Mouse (Mus musculus): ENCODE measurements around the gene Tmc4.

The Tmc4 gene

GRCm38 (mm10) chr7:3694076-3694948, 17.0 kb upstream of the Tmc4 start:
- Histone ChIP-seq H3K27me3 (ENCODE audit: insufficient read depth, low read length) (peaks cover 13% of the 10 kb centered on the region), H3K9me3 (ENCODE audit: low read length) (no peaks in the 10 kb centered on the region), H3K4me1 (replicated peaks; ENCODE audit: low read depth, low read length) (peaks cover 27% of the 10 kb centered on the region), H3K36me3 (ENCODE audit: insufficient read depth, low read length) (peaks cover 56% of the 10 kb centered on the region), H3K4me3 (replicated peaks; ENCODE audit: low read length) (peak overlapping the region; percentile 92)
- TF ChIP-seq CTCF (conservative IDR thresholded peaks at IDR 0.05; ENCODE audit: low read length): no peak
- no peak for TF ChIP-seq POU5F1 (IDR thresholded peaks at IDR 0.05; ENCODE audit: borderline replicate concordance, low read length)
- TF ChIP-seq NANOG (IDR thresholded peaks at IDR 0.05; ENCODE audit: borderline replicate concordance, low read length): no peak

DNA sequence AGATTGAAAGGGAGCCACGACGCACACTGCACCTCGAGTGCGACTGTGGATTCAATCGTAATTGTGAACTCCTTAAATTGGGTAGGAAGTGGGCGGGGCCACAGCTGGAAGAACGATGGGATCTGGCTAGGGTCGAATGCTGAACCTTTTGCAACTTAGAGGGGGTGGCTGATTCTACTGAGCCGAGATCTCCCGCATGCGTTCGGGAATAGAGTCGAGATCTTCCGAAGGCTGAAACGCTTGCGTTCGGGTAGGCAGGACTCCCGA, 16.4 kb upstream of the Tmc4 start:
- TF ChIP-seq POU5F1 (IDR thresholded peaks at IDR 0.05; ENCODE audit: borderline replicate concordance, low read length): no peak
- TF ChIP-seq NANOG (IDR thresholded peaks at IDR 0.05; ENCODE audit: borderline replicate concordance, low read length): no peak
- TF ChIP-seq CTCF (conservative IDR thresholded peaks at IDR 0.05; ENCODE audit: low read length): no peak
- Histone ChIP-seq H3K4me3 (replicated peaks; ENCODE audit: low read length) (peak overlapping the region; percentile 92), H3K27me3 (ENCODE audit: insufficient read depth, low read length) (peaks cover 13% of the 10 kb centered on the region), H3K9me3 (ENCODE audit: low read length) (no peaks in the 10 kb centered on the region), H3K4me1 (replicated peaks; ENCODE audit: low read depth, low read length) (peaks cover 27% of the 10 kb centered on the region), H3K36me3 (ENCODE audit: insufficient read depth, low read length) (peaks cover 51% of the 10 kb centered on the region)

GRCm38 (mm10) chr7:3692987-3693808, 15.8 kb upstream of the Tmc4 start, which contains the start of gene Mboat7:
TSS of gene Mboat7 (minus strand) at chr7:3693523.
- Histone ChIP-seq H3K36me3 (ENCODE audit: insufficient read depth, low read length) (peaks cover 50% of the 10 kb centered on the region), H3K4me3 (replicated peaks; ENCODE audit: low read length) (peak within 1 kb of the TSS; percentile 92), H3K9me3 (ENCODE audit: low read length) (no peaks in the 10 kb centered on the region), H3K27me3 (ENCODE audit: insufficient read depth, low read length) (peaks cover 13% of the 10 kb centered on the region), H3K4me1 (replicated peaks; ENCODE audit: low read depth, low read length) (peaks cover 27% of the 10 kb centered on the region)
- TF ChIP-seq NANOG (IDR thresholded peaks at IDR 0.05; ENCODE audit: borderline replicate concordance, low read length): no peak
- no peak for TF ChIP-seq CTCF (conservative IDR thresholded peaks at IDR 0.05; ENCODE audit: low read length)
- TF ChIP-seq POU5F1 (IDR thresholded peaks at IDR 0.05; ENCODE audit: borderline replicate concordance, low read length): no peak

DNA sequence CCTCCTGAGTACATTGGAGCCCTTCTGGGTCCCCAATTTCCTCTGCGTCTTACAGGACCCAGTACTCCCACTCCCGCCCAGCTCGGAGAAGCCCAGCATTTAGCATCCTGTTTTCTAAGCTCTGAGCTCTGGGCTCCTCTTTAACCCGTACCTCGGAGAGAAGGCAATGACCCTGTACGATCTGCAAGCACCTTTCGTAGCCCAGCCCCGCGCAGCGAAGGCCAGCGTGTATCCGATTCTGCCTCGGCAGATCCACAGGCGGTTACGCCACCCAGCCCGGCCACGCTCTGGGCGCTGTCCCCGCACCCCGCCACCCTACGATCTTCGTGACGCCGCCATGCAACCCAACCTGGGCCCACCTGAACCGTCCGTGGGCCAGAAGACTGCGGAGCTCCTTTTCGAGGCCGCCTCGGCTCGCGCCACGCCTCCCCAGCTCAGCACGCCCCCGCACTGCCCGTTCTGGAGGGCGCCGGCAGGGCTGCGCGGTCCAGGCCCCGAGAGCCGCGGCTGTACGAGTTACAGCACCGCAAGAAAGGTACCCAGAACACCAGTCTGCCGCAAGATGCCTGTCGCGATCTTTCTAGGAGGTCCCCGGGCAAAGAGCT, 15.1 kb upstream of the Tmc4 start, which contains the start of gene Tsen34:
Tsen34 (plus strand) TSS at position 482 of the 605 bp plus-strand sequence.
- peak within 1 kb of the TSS; percentile 92 for H3K4me3 ChIP-seq (replicated peaks; ENCODE audit: low read length)
- no peaks in the 10 kb centered on the region for H3K9me3 ChIP-seq (ENCODE audit: low read length)
- peaks cover 48% of the 10 kb centered on the region for H3K36me3 ChIP-seq (ENCODE audit: insufficient read depth, low read length)
- H3K27me3 ChIP-seq (ENCODE audit: insufficient read depth, low read length): peaks cover 13% of the 10 kb centered on the region
- TF ChIP-seq CTCF (conservative IDR thresholded peaks at IDR 0.05; ENCODE audit: low read length) (no peak), NANOG (IDR thresholded peaks at IDR 0.05; ENCODE audit: borderline replicate concordance, low read length) (no peak), POU5F1 (IDR thresholded peaks at IDR 0.05; ENCODE audit: borderline replicate concordance, low read length) (no peak)
- peaks cover 27% of the 10 kb centered on the region for H3K4me1 ChIP-seq (replicated peaks; ENCODE audit: low read depth, low read length)

GRCm38 (mm10) chr7:3691919-3692318, 14.6 kb upstream of the Tmc4 start:
- TF ChIP-seq CTCF (conservative IDR thresholded peaks at IDR 0.05; ENCODE audit: low read length) (no peak), POU5F1 (IDR thresholded peaks at IDR 0.05; ENCODE audit: borderline replicate concordance, low read length) (no peak), NANOG (IDR thresholded peaks at IDR 0.05; ENCODE audit: borderline replicate concordance, low read length) (no peak)

DNA sequence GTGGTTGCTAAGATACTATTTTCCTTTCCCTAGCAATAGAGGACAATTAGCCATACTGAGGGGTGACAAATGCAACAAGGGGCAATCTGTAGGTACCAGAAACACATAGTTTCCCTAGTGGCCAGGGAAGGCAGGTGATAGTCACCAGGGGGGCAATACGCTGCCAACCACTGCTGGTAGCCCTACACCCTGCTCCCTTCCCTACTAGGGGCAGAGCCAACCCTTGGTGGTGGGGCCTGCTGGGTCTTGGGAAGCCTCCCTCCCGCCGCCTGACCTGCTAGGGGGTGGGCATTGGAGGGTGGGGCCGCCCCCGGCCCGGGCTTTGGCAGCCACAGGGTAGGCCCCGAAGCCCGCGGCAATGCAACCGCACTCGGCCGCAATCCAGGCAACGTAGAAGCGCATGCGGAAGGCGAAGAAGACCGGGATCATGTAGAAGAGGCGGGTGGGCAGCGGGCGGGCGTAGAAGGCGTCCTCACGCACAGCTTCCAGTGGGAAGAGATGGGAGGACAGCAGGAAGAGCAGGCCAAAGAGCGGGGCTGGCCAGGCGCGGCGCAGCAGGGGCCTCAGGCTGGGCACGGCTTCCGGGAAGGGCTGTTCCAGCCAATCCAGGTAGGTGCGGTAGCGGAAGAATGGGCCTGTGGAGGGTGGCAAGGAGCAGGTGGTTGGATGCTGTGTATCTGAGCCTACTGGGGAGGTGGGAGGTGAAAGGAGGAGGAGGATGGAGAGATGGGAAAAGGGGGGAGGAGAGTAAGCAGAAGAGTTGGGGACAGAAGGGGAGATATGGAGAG, 8.2 kb upstream of the Tmc4 start:
- Histone ChIP-seq H3K4me3 (replicated peaks; ENCODE audit: low read length) (peak overlapping the region; percentile 77), H3K27me3 (ENCODE audit: insufficient read depth, low read length) (no peaks in the 10 kb centered on the region), H3K36me3 (ENCODE audit: insufficient read depth, low read length) (peaks cover 59% of the 10 kb centered on the region), H3K4me1 (replicated peaks; ENCODE audit: low read depth, low read length) (peaks cover 22% of the 10 kb centered on the region), H3K9me3 (ENCODE audit: low read length) (no peaks in the 10 kb centered on the region)
- TF ChIP-seq NANOG (IDR thresholded peaks at IDR 0.05; ENCODE audit: borderline replicate concordance, low read length) (no peak), CTCF (conservative IDR thresholded peaks at IDR 0.05; ENCODE audit: low read length) (no peak)

More at GRCm38 (mm10) chr7:3691919-3692318, 14.6 kb upstream of the Tmc4 start:
- no peaks in the 10 kb centered on the region for H3K9me3 ChIP-seq (ENCODE audit: low read length)
- H3K36me3 ChIP-seq (ENCODE audit: insufficient read depth, low read length): peaks cover 47% of the 10 kb centered on the region
- H3K27me3 ChIP-seq (ENCODE audit: insufficient read depth, low read length): peaks cover 13% of the 10 kb centered on the region
- H3K4me3 ChIP-seq (replicated peaks; ENCODE audit: low read length): peak overlapping the region; percentile 92
- peaks cover 27% of the 10 kb centered on the region for H3K4me1 ChIP-seq (replicated peaks; ENCODE audit: low read depth, low read length)

DNA sequence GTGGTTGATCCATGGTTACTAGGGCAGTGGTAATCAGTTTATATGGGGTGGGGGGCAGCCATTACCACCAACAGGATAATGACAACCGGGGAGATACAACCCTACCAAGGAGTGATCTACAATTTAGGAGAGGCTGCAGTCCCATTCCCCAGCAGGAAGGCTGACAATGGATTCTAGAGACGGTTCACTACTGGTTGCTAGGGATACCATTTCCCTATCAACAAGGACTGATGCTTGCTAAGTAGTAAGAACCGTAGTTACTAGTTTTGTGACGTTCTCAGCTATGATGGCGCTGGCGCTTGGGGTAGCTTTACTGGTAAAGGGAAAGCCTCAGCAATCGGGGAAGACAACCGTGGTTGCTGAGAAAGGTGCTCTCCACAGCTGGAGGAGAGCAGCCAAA, 7.3 kb upstream of the Tmc4 start:
- Histone ChIP-seq H3K4me3 (replicated peaks; ENCODE audit: low read length) (no peak overlapping the region), H3K36me3 (ENCODE audit: insufficient read depth, low read length) (peaks cover 56% of the 10 kb centered on the region), H3K27me3 (ENCODE audit: insufficient read depth, low read length) (no peaks in the 10 kb centered on the region), H3K9me3 (ENCODE audit: low read length) (no peaks in the 10 kb centered on the region), H3K4me1 (replicated peaks; ENCODE audit: low read depth, low read length) (peaks cover 22% of the 10 kb centered on the region)
- no peak for TF ChIP-seq CTCF (conservative IDR thresholded peaks at IDR 0.05; ENCODE audit: low read length)
- TF ChIP-seq NANOG (IDR thresholded peaks at IDR 0.05; ENCODE audit: borderline replicate concordance, low read length): no peak
- no peak for TF ChIP-seq POU5F1 (IDR thresholded peaks at IDR 0.05; ENCODE audit: borderline replicate concordance, low read length)
